Mouse (Mus musculus) heart, adult 2 months (tissue): ENCODE measurements around the gene Bri3bp. TPM values are rescaled to one million over a fixed set of nuclear protein-coding genes. Genes with fewer than 3 reads are reported as not detected.

Experiments used
- DNase-seq, 2 experiments: peaks; one replicate each; pipeline ENCODE4 v3.0.0; 2021
- H3K27ac ChIP-seq: fragments of 200-600 bp; 2 replicates; pipeline ENCODE4 v1.8.1; 2022
- H3K27me3 ChIP-seq: fragments of 200-500 bp; 2 replicates; pipeline ENCODE4 v1.6.1; 2012; ENCODE audit warnings: mild to moderate bottlenecking, low read length, inconsistent platforms, mixed read lengths; ENCODE audit not compliant: control insufficient read depth, insufficient read depth
- H3K36me3 ChIP-seq: fragments of 200-500 bp; 2 replicates; pipeline ENCODE4 v1.6.1; 2012; ENCODE audit warnings: low read length, inconsistent platforms; ENCODE audit not compliant: control insufficient read depth, insufficient read depth
- H3K4me1 ChIP-seq: fragments of 200-500 bp; 2 replicates; pipeline ENCODE4 v1.6.1; 2011; ENCODE audit warnings: low read length; ENCODE audit not compliant: control insufficient read depth, insufficient read depth
- H3K4me3 ChIP-seq: fragments of 200-600 bp; 2 replicates; pipeline ENCODE4 v1.8.1; 2022
- H3K79me2 ChIP-seq: fragments of 200-500 bp; replicated peaks from 2 replicates; pipeline ENCODE4 v1.6.1; 2012; ENCODE audit warnings: mild to moderate bottlenecking, inconsistent platforms, low read length, moderate library complexity, mixed read lengths; ENCODE audit not compliant: control insufficient read depth, insufficient read depth
- H3K9ac ChIP-seq: fragments of 200-500 bp; 2 replicates; pipeline ENCODE4 v1.6.1; 2012; ENCODE audit warnings: low read depth, mild to moderate bottlenecking, control low read depth, inconsistent platforms, low read length, mixed read lengths
- CTCF ChIP-seq: fragments of 200-600 bp; IDR thresholded peaks from 2 replicates; pipeline ENCODE4 v1.8.1; 2022; ENCODE audit warnings: antibody characterized with exemption, mild to moderate bottlenecking, moderate library complexity
- EP300 ChIP-seq: fragments of 200-500 bp; IDR thresholded peaks from 2 replicates; pipeline ENCODE4 v1.6.1; 2011; ENCODE audit warnings: low read depth, low read length, control low read depth; ENCODE audit not compliant: insufficient read depth
- POLR2A ChIP-seq: fragments of 200-500 bp; IDR thresholded peaks from 2 replicates; pipeline ENCODE4 v1.6.1; 2011; ENCODE audit warnings: mild to moderate bottlenecking, low read depth, low read length, control low read depth; ENCODE audit not compliant: insufficient read depth
- WGBS: fragments of 180-500 bp; shearing (Covaris S2); methylation state at CpG from one replicate; pipeline ENCODE4 v1.1.7; 2018; 5-methylcytosine and 5-hydroxymethylcytosine counted together
- intact Hi-C: fragments of 180-260 bp; cut with DNase I; formaldehyde crosslinking; loops from one replicate; pipeline ENCODE4 v1.15.1; 2025
- polyA plus RNA-seq: library from polyadenylated mRNA; depleted of rRNA; stranded (reverse); fragments of >200 nt; gene quantifications from 2 replicates; pipeline ENCODE4 v1.2.3, GENCODE M21; 2012
- total RNA-seq, 2 experiments: library from RNA; stranded (reverse); gene quantifications; 2 replicates each; pipeline ENCODE4 v1.2.3; 2021

The Bri3bp gene
- total and polyA plus RNA-seq, 3 experiments, result 31.4 to 52.4 (median 52.2) TPM

DNA sequence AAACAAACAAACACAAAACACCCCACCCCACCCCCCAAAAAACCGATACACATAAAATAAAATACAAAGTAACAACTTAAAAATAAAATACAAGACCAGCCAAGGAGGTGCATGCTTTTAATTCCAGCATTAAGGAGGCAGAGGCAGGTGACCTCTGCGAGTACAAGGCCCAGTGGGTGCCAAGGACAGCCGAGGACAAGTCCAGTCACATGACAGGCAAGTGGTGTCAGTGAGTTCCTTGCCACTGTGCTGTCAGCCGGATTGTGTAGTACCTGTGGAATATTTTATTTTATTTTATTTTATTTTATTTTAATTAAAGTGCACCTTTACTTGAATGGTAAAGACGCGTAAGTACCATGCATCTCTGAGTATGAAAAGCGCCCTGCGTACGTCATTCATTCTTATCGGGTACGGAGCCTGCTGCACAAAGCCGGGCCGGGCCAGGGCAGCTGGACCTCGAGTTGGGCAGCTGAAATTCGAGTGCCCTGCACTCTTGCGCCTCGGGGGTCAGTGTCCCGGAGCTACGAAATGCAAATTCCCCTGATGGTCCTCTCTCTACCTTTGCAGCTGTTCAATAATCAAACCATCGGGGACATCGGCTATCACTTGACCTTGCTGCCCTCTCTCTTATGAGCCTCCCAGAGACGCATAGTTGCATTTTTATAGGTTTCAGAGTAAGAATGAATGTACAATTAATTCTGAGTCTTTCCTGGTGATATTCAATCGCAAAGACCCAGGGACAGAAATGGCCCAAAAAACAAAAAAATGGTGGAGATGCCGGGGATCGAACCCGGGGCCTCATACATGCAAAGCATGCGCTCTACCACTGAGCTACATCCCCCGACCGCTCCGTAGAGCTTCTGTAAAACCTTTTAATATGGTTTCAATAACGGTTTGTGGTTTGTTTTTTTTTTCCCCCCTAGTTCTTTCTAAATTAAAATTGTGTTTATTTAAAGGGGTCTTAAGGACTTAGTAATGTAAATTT lies 37.6 kb upstream of the Bri3bp start:
- peak; percentile 67 to 79 for DNase-seq
- WGBS, result 24% methylated on average over 31 of the region's 31 CpGs
- Histone ChIP-seq H3K36me3 (no peaks in the 10 kb centered on the region), H3K9ac (peak overlapping the region; percentile 66), H3K27me3 (no peaks in the 10 kb centered on the region), H3K79me2 (no peaks in the 10 kb centered on the region), H3K4me1 (peaks cover 3% of the 10 kb centered on the region), H3K4me3 (peak overlapping the region; percentile 69), H3K27ac (peak overlapping the region; percentile 95)
- TF ChIP-seq EP300 (peak; percentile 66; the same call in 1 of the 2 replicates), POLR2A (peak; percentile 56; the same call in 1 of the 2 replicates), CTCF (no peak)
- intact Hi-C loops, result loop anchor here (2.0 kb wide), 1 partner anchor 15 kb away; the partner anchor contains the start of gene Gm10382

DNA sequence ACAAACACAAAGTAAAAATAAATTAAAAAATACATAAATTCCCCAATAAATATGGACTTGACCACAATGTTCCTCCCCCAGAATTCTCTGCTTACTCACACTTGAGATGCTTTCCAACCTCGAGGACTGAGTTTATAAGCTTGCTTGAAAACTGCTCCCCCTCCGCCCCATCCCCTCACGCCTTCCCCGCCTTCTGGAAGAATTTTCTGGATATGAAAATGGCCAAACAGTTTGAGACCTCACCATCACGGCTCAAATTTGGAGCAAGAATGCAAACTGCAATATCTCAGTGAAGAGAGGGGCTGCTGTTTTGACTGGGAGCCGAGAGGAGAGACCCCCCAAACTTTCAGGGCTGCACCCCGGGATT lies 36.8 kb upstream of the Bri3bp start:
- Histone ChIP-seq H3K27me3 (no peaks in the 10 kb centered on the region), H3K27ac (peak overlapping the region; percentile 95), H3K9ac (peak overlapping the region; percentile 79), H3K4me1 (peaks cover 3% of the 10 kb centered on the region), H3K36me3 (no peaks in the 10 kb centered on the region), H3K4me3 (peak overlapping the region; percentile 69), H3K79me2 (no peaks in the 10 kb centered on the region)
- DNase-seq, result no peak
- intact Hi-C loops, result loop anchor here (2.0 kb wide), 1 partner anchor 16 kb away; the partner anchor contains the start of gene Gm10382
- TF ChIP-seq CTCF (no peak), POLR2A (no peak), EP300 (no peak)
- WGBS, result 3% methylated on average over 7 of the region's 7 CpGs

DNA sequence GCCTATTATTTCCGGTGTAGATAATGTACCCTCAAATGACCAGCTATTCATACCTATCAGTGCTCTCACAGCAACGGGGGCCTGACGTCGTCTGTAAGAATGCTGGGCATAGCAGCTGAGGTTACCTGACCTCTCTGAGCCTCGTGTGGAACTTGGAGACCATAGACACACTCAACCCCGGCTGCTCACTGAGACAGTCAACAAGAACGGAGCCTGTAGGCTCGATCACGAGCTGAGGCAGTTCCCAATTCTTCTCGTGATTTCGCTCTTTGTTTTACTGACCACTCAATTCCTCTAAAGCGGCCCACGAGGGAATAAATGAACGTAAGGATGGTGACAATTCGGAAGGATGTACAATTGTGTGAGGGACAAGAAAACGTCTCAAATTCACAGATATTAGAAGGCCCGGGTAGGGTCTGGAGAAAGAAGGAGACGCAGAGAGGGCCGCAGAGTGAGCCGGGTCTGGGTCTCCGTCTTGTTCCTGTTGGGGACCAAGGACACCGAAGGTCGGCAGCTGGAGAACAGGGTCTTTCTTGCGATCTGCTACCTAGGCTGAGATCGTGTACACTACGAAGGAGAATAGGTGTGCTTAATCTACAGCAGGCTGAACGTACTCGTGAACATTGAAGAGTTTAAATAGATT lies 36.3 kb upstream of the Bri3bp start:
- under 1% methylated on average over 28 of the region's 28 CpGs for WGBS
- TF ChIP-seq EP300, result no peak
- peak; percentile 41; the same call in 1 of the 2 replicates for TF ChIP-seq POLR2A
- Histone ChIP-seq H3K36me3 (no peaks in the 10 kb centered on the region), H3K79me2 (no peaks in the 10 kb centered on the region), H3K27ac (peak overlapping the region; percentile 95), H3K27me3 (no peaks in the 10 kb centered on the region), H3K9ac (peak overlapping the region; percentile 79), H3K4me3 (peak overlapping the region; percentile 69), H3K4me1 (peaks cover 3% of the 10 kb centered on the region)
- intact Hi-C loops, result loop anchor here (2.0 kb wide), 1 partner anchor 16 kb away; the partner anchor contains the start of gene Gm10382
- DNase-seq, result peak; percentile 77 to 81

DNA sequence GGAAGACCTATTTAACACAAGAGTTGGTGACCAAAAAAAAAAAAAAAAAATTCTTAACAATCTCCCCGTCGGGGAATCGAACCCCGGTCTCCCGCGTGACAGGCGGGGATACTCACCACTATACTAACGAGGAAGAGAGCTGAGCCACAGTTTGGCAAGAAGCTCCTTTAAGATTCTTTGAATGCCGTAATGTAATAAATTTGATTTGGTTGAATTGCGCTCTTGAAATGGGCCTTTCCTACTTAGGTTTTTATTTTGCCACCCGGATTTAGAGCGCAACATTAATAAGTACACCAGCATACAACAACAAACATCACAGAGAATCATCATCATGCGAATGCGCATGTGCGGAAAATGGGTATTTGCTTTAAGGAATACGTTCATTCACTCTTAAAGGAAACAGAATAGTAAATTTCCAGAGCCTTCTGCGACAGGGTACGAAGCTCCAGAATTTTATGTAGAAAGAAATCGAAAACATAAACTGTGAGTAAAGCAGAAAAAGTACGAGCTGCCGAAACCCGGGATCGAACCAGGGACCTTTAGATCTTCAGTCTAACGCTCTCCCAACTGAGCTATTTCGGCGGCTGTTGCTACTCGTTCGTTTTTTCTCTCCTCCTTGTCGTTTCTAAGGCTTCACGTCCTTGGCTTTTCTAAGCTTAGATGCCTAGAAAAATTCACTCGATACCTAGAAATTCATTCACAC lies 35.7 kb upstream of the Bri3bp start:
- H3K36me3 ChIP-seq, result no peaks in the 10 kb centered on the region
- no peaks in the 10 kb centered on the region for H3K79me2 ChIP-seq
- intact Hi-C loops, result loop anchor here (2.0 kb wide), 1 partner anchor 17 kb away; the partner anchor contains the start of gene Gm10382
- peak overlapping the region; percentile 69 for H3K4me3 ChIP-seq
- TF ChIP-seq EP300 (peak; percentile 58; the same call in 1 of the 2 replicates), POLR2A (no peak), CTCF (no peak)
- H3K9ac ChIP-seq, result peak overlapping the region; percentile 79
- H3K27ac ChIP-seq, result peak overlapping the region; percentile 95
- peak; percentile 85 to 88 for DNase-seq
- H3K27me3 ChIP-seq, result no peaks in the 10 kb centered on the region
- peaks cover 3% of the 10 kb centered on the region for H3K4me1 ChIP-seq
- under 1% methylated on average over 31 of the region's 31 CpGs for WGBS

DNA sequence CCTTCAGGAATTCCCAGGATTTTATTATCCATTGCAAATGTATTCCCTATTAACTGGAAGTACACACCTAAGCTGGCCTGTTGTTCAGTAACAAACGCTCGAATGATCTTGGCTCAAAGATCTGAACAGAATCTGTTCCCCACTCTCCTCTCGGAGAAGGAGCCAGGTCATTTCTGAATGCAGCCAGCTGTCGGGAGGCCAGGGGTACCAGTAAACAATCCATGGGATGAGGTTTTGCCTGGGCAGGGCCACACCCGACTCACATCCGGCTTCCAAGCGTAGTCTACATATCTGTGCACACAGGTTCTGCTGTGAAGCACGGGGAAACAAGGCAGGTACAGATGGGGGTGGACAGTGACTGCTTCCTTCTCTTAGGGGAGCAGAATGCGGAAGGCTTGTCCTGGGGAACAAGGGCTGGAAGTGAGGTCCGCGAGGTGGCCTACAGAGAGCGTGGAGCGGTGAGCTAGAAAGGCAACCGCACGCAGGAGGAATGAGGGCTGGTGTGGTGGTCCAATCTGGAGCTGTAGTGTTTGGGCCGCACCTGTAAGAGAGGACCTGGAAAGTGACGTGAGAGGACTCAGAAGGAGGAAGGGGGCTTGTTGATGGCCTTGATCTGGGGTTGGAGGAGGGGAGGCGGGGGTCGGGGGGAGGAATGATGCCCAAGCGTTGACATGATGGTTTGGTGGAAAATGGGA lies 34.9 kb upstream of the Bri3bp start:
- TF ChIP-seq EP300 (0 out of 2 replicates have a peak, but pooled peaks have one; percentile 9), POLR2A (peak; percentile 55; the same call in 1 of the 2 replicates), CTCF (no peak)
- peak; percentile 83 to 84 for DNase-seq
- Histone ChIP-seq H3K27ac (peak overlapping the region; percentile 95), H3K79me2 (no peaks in the 10 kb centered on the region), H3K27me3 (no peaks in the 10 kb centered on the region), H3K4me3 (peak overlapping the region; percentile 69), H3K36me3 (no peaks in the 10 kb centered on the region), H3K4me1 (peaks cover 3% of the 10 kb centered on the region), H3K9ac (peak overlapping the region; percentile 59)
- 7% methylated on average over 20 of the region's 20 CpGs for WGBS
- intact Hi-C loops, result no loop called here
